Mouse (Mus musculus) testis, adult 10 weeks (tissue): ENCODE data around the gene Olfr698. TPM values are rescaled to one million over a fixed set of nuclear protein-coding genes. Genes with fewer than 3 reads are reported as not detected.

Experiments used
- polyA plus RNA-seq: library from polyadenylated mRNA; stranded (reverse); fragments of 350-450 nt; fragmentation: Illumina TruSeq; extraction: RNeasy Lipid Tissue Mini Kit (QIAGEN cat#74804); gene quantifications from one replicate; pipeline ENCODE4 v1.2.3, GENCODE M21; 2014; ENCODE audit warnings: low read depth, low replicate concordance

Olfr698 gene
- polyA plus RNA-seq = not detected

DNA sequence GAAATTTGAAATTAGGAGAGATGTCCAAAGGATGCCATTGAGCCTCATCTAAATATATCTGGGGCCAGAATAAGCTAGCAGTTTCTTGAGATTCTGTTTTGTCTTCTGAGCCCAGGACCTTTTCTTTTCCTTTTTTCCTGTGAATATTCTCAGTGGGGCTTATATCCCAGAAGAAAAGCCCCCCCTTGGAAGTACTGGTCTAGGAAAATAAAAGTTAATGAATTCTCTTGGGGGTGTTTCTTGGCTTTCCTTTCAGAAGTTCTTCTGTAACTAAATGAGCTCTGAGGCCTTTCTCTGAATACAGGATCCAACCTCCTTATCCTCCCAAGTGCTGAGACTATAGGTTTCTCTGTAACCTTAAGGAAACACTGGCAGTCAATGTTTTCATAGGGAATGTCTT, at the start of gene Olfr698:
Gene Olfr698 (minus strand): TSS at position 101 of the 400 bp plus-strand sequence.

DNA sequence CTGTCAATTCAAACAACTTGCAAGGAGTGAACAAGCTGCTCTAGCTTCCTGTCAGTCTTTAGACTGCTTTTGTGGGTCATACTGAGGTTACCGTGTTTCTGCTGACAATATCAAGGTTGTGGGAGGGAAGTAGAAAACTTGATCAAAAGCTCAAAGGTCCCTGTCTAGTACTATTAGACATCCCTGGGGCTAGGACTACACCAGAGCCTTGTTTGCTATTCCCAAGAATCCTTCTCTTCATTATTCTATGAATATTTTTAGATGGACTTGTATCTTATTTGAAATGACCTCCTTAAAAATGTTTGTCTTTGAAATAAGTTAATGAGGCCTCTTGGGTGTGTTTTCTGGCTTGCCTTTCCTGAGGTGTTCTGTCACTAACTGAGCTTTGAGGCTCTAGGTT, 37.9 kb upstream of the Olfr698 start, which contains the start of gene Olfr699:
Gene Olfr699 (minus strand): TSS at position 101 of the 400 bp plus-strand sequence.

DNA sequence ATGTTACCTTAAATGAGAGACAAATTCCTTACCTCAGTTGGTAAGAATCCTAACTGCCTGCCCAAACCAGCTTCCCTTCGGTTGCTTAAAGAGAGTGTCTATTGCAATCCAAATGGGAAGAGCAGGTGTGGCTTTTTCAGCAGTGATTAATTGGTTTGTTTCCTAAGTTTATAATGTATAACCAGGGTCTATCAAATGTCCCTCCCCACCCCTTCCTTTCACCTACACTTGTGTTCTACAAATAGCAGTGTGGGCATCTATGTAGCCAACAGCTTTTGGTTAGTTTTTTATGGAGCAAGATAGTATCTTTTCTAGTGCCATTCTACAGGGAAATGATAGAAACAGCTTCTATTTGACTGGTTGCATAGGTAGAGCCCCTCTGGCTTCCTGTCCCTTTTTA, 12.9 kb downstream of the Olfr698 start, which contains the start of gene Olfr697:
Gene Olfr697 (minus strand): TSS at position 101 of the 400 bp plus-strand sequence.

DNA sequence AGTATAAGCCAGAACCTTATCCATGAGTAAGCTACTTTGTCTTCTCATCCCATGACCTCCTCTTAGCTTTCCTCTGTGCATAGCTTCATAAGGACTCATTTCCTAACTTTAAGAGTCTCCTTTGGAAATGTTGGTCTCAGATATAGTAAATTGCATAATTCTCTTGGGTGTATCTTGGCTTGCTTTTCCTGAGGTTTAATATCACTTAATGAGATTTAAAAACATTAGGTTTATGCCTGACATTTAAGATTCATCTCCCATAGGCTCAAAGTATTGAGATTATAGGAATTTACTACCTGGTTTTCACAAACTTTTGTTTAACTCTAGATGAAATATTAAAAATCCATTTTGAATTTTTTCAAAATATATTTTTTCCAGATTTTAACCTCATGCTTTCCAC, 38.9 kb downstream of the Olfr698 start, which contains the start of gene Olfr695:
Gene Olfr695 (minus strand): TSS at position 101 of the 400 bp plus-strand sequence.

Other genes with a start within 250 kb of the Olfr698 start
- not detected for gene Olfr693, start 74.8 kb downstream of the Olfr698 start, polyA plus RNA-seq
- gene Olfr694, start 63.6 kb downstream of the Olfr698 start, polyA plus RNA-seq = not detected
- not detected for gene Olfr695, start 39.0 kb downstream of the Olfr698 start, polyA plus RNA-seq
- 2.3 TPM for gene Olfr697, start 13.0 kb downstream of the Olfr698 start, polyA plus RNA-seq
- 0.18 TPM for gene Olfr699, start 37.8 kb upstream of the Olfr698 start, polyA plus RNA-seq
- gene Olfr700, start 53.4 kb upstream of the Olfr698 start, polyA plus RNA-seq = 0.81 TPM
- gene Olfr701, start 58.7 kb upstream of the Olfr698 start, polyA plus RNA-seq = 19.2 TPM
- gene Olfr702, start 78.5 kb upstream of the Olfr698 start, polyA plus RNA-seq = not detected
- 1.0 TPM for gene Olfr703, start 88.0 kb upstream of the Olfr698 start, polyA plus RNA-seq
- not detected for gene Olfr704, start 107.8 kb upstream of the Olfr698 start, polyA plus RNA-seq
- not detected for gene Olfr705, start 121.5 kb upstream of the Olfr698 start, polyA plus RNA-seq
- gene Olfr706, start 132.8 kb upstream of the Olfr698 start, polyA plus RNA-seq = not detected
- gene Olfr707, start 145.8 kb upstream of the Olfr698 start, polyA plus RNA-seq = not detected
- not detected for gene Olfr1532-ps1, start 152.6 kb upstream of the Olfr698 start, polyA plus RNA-seq
- not detected for gene Olfr709-ps1, start 176.8 kb upstream of the Olfr698 start, polyA plus RNA-seq
- gene Olfr710, start 192.9 kb upstream of the Olfr698 start, polyA plus RNA-seq = not detected
- 0.07 TPM for gene Olfr6, start 208.5 kb upstream of the Olfr698 start, polyA plus RNA-seq
- not detected for gene Olfr711, start 220.1 kb upstream of the Olfr698 start, polyA plus RNA-seq